Mouse (Mus musculus): ENCODE measurements around the gene Ccr9. TPM values are rescaled to one million over a fixed set of nuclear protein-coding genes. Genes with fewer than 3 reads are reported as not detected.
A peak's percentile ranks its signal among the peaks of the same experiment; 100 is the strongest.
"Not testable (repeated sequence)": the region's sequence is repeated elsewhere in the genome, so short reads cannot be mapped to it uniquely, and the experiment has no call there.

Ccr9 gene
- polyA plus RNA-seq, 1 experiment from 2014 or later, result 0.36 TPM

DNA sequence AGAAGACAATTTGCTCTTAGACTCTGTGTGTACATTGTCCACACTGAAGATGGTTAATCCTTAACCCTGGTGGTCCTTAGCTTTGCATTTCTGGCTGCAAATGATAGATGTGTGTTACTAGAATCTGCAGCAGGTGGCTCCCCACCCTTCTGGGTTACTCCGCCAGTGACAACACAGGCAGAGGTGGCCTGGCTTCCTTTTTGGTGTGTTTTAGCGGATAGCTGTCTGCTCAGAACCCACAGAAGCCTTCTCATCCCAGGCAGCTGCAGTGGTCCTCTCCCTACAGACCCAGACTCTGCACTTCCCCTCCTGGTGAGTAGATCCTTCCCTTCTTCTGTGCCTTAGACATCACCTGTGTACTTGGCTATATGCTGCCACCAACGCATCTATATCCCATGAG is 88.8 kb downstream of the Ccr9 start:
- ATAC-seq (ENCODE audit: low read depth), result no peak
- 76% methylated on average over 3 of the region's 3 CpGs for WGBS
- Histone ChIP-seq H3K27me3 (ENCODE audit: control insufficient read depth, insufficient read depth, low read depth, low read length) (no peaks in the 10 kb centered on the region), H3K27ac (ENCODE audit: low read length) (no peak overlapping the region), H3K9me3 (ENCODE audit: control insufficient read depth, low read length) (no peaks in the 10 kb centered on the region), H3K36me3 (ENCODE audit: control insufficient read depth, insufficient read depth, low read length) (no peaks in the 10 kb centered on the region), H3K4me1 (replicated peaks; ENCODE audit: control insufficient read depth, insufficient read depth, low read length) (no peaks in the 10 kb centered on the region; the same call in 1 of the 2 replicates), H3K9ac (ENCODE audit: low read length) (no peak overlapping the region), H3K4me2 (ENCODE audit: low read depth, low read length) (no peak overlapping the region), H3K4me3 (ENCODE audit: low read length) (no peak overlapping the region)

DNA sequence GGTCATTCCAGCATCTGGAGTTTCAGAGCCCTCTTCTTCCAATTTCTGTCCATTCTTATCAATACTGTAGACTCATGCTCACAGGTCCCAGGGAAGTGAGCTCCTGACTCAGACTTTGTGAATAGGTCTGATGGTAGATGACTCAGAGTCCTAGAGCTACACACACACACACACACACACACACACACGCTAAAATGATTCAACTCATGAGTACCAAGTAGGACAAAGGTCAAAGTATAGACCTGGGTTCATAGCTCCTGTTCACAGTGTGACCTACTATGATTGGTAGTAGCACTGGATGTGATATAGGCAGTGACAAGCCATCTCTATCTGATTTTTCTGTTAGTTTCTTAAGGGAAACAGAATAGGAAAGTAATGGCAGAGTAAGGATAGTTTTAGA is 90.2 kb downstream of the Ccr9 start:
- no peaks in the 10 kb centered on the region for H3K4me1 ChIP-seq (replicated peaks; ENCODE audit: control insufficient read depth, insufficient read depth, low read length)
- H3K9ac ChIP-seq (ENCODE audit: low read length), result no peak overlapping the region
- 89% methylated on average over 1 of the region's 1 CpGs for WGBS
- no peak overlapping the region for H3K4me3 ChIP-seq (ENCODE audit: low read length)
- H3K4me2 ChIP-seq (ENCODE audit: low read depth, low read length), result no peak overlapping the region
- ATAC-seq (ENCODE audit: low read depth), result no peak
- H3K27ac ChIP-seq (ENCODE audit: low read length), result no peak overlapping the region
- no peaks in the 10 kb centered on the region for H3K36me3 ChIP-seq (ENCODE audit: control insufficient read depth, insufficient read depth, low read length)
- H3K27me3 ChIP-seq (ENCODE audit: control insufficient read depth, insufficient read depth, low read depth, low read length), result no peaks in the 10 kb centered on the region
- no peaks in the 10 kb centered on the region for H3K9me3 ChIP-seq (ENCODE audit: control insufficient read depth, low read length)

DNA sequence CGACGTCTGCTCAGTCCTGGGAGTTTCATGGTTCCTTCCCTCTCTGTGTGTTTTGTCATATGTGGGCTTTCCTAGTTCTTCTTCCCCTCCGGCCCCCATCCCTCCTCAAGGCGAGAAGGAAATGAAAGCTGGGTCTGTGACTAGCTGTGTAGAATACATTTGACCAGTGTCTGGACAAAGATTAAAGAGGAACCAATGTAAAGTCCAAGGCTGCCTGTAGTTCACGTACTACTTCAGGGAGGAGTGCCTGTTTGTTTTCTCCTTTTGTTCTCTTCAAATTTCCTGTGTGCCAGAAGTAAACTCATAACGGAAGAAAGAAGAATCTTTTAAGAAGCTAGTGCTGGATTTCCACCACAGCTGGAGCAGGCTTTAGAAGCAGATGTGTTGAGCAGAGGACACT is 91.3 kb downstream of the Ccr9 start:
- WGBS, result 27% methylated on average over 6 of the region's 6 CpGs
- H3K4me1 ChIP-seq (replicated peaks; ENCODE audit: control insufficient read depth, insufficient read depth, low read length), result no peaks in the 10 kb centered on the region
- H3K9ac ChIP-seq (ENCODE audit: low read length), result no peak overlapping the region
- no peak overlapping the region for H3K4me2 ChIP-seq (ENCODE audit: low read depth, low read length)
- H3K36me3 ChIP-seq (ENCODE audit: control insufficient read depth, insufficient read depth, low read length), result no peaks in the 10 kb centered on the region
- H3K27me3 ChIP-seq (ENCODE audit: control insufficient read depth, insufficient read depth, low read depth, low read length), result no peaks in the 10 kb centered on the region
- H3K4me3 ChIP-seq (ENCODE audit: low read length), result no peak overlapping the region
- H3K27ac ChIP-seq (ENCODE audit: low read length), result 0 out of 2 replicates have a peak overlapping the region, but pooled peaks have one; percentile 3
- H3K9me3 ChIP-seq (ENCODE audit: control insufficient read depth, low read length), result no peaks in the 10 kb centered on the region
- ATAC-seq (ENCODE audit: low read depth), result no peak

- not testable (repeated sequence) for ATAC-seq (ENCODE audit: low read depth); H3K4me1 ChIP-seq (replicated peaks; ENCODE audit: control insufficient read depth, insufficient read depth, low read length); H3K36me3 ChIP-seq (ENCODE audit: control insufficient read depth, insufficient read depth, low read length); H3K27me3 ChIP-seq (ENCODE audit: control insufficient read depth, insufficient read depth, low read depth, low read length); H3K4me2 ChIP-seq (ENCODE audit: low read depth, low read length); H3K9ac ChIP-seq (ENCODE audit: low read length); H3K9me3 ChIP-seq (ENCODE audit: control insufficient read depth, low read length); H3K4me3 ChIP-seq (ENCODE audit: low read length); H3K27ac ChIP-seq (ENCODE audit: low read length)
- 27% methylated on average over 2 of the region's 2 CpGs for WGBS
Measured at GRCm38 (mm10) chr9:123773299-123773698, 95.1 kb downstream of the Ccr9 start.

DNA sequence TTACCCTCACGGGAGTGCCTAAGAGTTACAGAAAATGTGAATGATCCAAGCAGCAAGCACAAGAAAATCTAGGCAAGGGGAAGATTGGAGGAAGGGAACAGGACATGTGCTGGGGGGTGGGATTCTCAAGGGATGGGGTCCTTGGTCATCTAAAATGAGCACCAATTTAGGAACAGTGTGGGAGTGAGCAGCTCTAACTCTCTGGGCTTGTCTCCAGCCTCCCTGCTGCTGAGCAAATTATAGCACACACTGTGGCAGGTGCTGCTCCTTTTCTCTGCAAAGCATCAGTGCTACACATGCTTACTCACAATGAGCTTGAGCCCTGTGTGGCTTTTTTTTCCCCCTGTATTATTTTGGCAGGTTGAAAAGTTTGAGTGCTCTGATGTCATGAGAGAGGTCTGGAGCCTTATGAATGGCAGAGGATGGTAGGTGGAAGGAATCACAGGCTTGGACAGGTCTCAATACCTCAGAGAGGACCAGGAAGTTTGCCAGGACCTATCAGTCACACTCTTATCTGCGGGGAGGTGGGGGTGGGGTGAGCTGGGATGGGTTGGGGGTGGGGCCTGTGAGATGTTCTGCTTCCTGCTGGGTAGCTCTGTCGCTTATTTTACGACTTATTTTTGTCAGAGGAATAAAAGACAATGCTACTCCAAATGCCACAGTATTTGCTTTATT is 110.8 kb downstream of the Ccr9 start:
- H3K27me3 ChIP-seq (ENCODE audit: control insufficient read depth, insufficient read depth, low read depth, low read length), result no peaks in the 10 kb centered on the region
- H3K9ac ChIP-seq (ENCODE audit: low read length), result no peak overlapping the region
- no peaks in the 10 kb centered on the region for H3K4me1 ChIP-seq (replicated peaks; ENCODE audit: control insufficient read depth, insufficient read depth, low read length)
- no peak for ATAC-seq (ENCODE audit: low read depth)
- no peak overlapping the region for H3K27ac ChIP-seq (ENCODE audit: low read length)
- peaks cover 19% of the 10 kb centered on the region; the same call in 1 of the 2 replicates for H3K36me3 ChIP-seq (ENCODE audit: control insufficient read depth, insufficient read depth, low read length)
- H3K4me3 ChIP-seq (ENCODE audit: low read length), result no peak overlapping the region
- no peak overlapping the region for H3K4me2 ChIP-seq (ENCODE audit: low read depth, low read length)
- 64% methylated on average over 4 of the region's 4 CpGs for WGBS
- peaks cover 2% of the 10 kb centered on the region for H3K9me3 ChIP-seq (ENCODE audit: control insufficient read depth, low read length)

- Histone ChIP-seq H3K4me2 (ENCODE audit: low read depth, low read length) (no peak overlapping the region), H3K9me3 (ENCODE audit: control insufficient read depth, low read length) (no peaks in the 10 kb centered on the region), H3K36me3 (ENCODE audit: control insufficient read depth, insufficient read depth, low read length) (peaks cover 35% of the 10 kb centered on the region), H3K27me3 (ENCODE audit: control insufficient read depth, insufficient read depth, low read depth, low read length) (no peaks in the 10 kb centered on the region), H3K4me3 (ENCODE audit: low read length) (no peak overlapping the region), H3K4me1 (replicated peaks; ENCODE audit: control insufficient read depth, insufficient read depth, low read length) (no peaks in the 10 kb centered on the region), H3K27ac (ENCODE audit: low read length) (no peak overlapping the region), H3K9ac (ENCODE audit: low read length) (no peak overlapping the region)
- WGBS, result 44% methylated on average over 3 of the region's 3 CpGs
- peak; percentile 41; the same call in 1 of the 2 replicates for ATAC-seq (ENCODE audit: low read depth)
Measured at GRCm38 (mm10) chr9:123796174-123796573, 117.9 kb downstream of the Ccr9 start.

- Histone ChIP-seq H3K4me3 (ENCODE audit: low read length) (no peak overlapping the region), H3K4me1 (replicated peaks; ENCODE audit: control insufficient read depth, insufficient read depth, low read length) (no peaks in the 10 kb centered on the region), H3K27ac (ENCODE audit: low read length) (no peak overlapping the region), H3K9ac (ENCODE audit: low read length) (no peak overlapping the region), H3K36me3 (ENCODE audit: control insufficient read depth, insufficient read depth, low read length) (peaks cover 15% of the 10 kb centered on the region), H3K4me2 (ENCODE audit: low read depth, low read length) (no peak overlapping the region), H3K9me3 (ENCODE audit: control insufficient read depth, low read length) (no peaks in the 10 kb centered on the region), H3K27me3 (ENCODE audit: control insufficient read depth, insufficient read depth, low read depth, low read length) (no peaks in the 10 kb centered on the region)
- no peak for ATAC-seq (ENCODE audit: low read depth)
- WGBS, result 79% methylated on average over 1 of the region's 1 CpGs
Measured at GRCm38 (mm10) chr9:123801527-123801926, 123.3 kb downstream of the Ccr9 start.

GRCm38 (mm10) chr9:123802421-123802820 is 124.2 kb downstream of the Ccr9 start:
- Histone ChIP-seq H3K9ac (ENCODE audit: low read length) (no peak overlapping the region), H3K4me1 (replicated peaks; ENCODE audit: control insufficient read depth, insufficient read depth, low read length) (no peaks in the 10 kb centered on the region), H3K36me3 (ENCODE audit: control insufficient read depth, insufficient read depth, low read length) (peaks cover 8% of the 10 kb centered on the region), H3K4me3 (ENCODE audit: low read length) (no peak overlapping the region), H3K27me3 (ENCODE audit: control insufficient read depth, insufficient read depth, low read depth, low read length) (no peaks in the 10 kb centered on the region), H3K27ac (ENCODE audit: low read length) (no peak overlapping the region), H3K4me2 (ENCODE audit: low read depth, low read length) (no peak overlapping the region), H3K9me3 (ENCODE audit: control insufficient read depth, low read length) (no peaks in the 10 kb centered on the region)
- WGBS, result 93% methylated on average over 2 of the region's 2 CpGs
- ATAC-seq (ENCODE audit: low read depth), result no peak

DNA sequence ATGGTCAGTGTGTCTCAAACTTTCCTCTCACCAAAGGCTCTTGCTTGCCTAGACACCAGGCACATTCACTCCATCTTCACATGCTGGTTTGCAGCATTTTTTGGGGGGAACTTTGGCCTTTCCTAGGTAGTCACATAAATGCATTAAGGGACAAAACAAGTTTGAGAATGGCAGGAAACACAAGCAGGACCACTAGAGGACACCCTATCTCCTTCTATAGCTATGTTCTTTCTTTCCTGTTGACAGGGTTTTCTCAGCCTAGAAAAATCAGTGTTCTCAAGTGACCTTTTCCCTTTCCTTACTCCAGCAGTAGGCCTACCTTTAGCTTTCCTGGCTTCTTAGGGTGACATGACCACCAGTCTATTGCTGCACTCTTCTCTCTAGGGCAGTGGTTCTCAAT is 124.7 kb downstream of the Ccr9 start:
- H3K36me3 ChIP-seq (ENCODE audit: control insufficient read depth, insufficient read depth, low read length), result peaks cover 8% of the 10 kb centered on the region
- no peaks in the 10 kb centered on the region for H3K27me3 ChIP-seq (ENCODE audit: control insufficient read depth, insufficient read depth, low read depth, low read length)
- no peak for ATAC-seq (ENCODE audit: low read depth)
- H3K4me2 ChIP-seq (ENCODE audit: low read depth, low read length), result no peak overlapping the region
- no peaks in the 10 kb centered on the region for H3K4me1 ChIP-seq (replicated peaks; ENCODE audit: control insufficient read depth, insufficient read depth, low read length)
- H3K4me3 ChIP-seq (ENCODE audit: low read length), result no peak overlapping the region
- H3K9me3 ChIP-seq (ENCODE audit: control insufficient read depth, low read length), result no peaks in the 10 kb centered on the region
- no peak overlapping the region for H3K9ac ChIP-seq (ENCODE audit: low read length)
- H3K27ac ChIP-seq (ENCODE audit: low read length), result no peak overlapping the region

DNA sequence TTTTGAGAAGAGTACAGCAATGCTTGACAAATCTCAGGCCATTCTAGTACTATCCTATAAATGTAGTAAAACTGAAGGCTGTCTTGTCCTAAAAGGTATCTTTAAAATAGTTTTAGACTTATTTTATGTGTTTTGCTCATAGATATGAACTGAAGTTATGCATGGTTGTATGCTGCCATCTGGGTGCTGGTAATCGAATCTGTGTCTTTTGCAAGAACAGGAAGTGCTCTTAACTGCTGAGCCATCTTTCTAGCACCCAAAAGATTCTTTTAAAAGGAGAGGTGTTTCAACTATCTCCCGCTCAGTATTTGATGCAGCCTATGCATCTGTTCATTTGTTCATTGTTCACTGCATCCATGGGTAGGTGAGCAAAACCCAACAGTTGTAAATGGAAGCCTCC is 127.0 kb downstream of the Ccr9 start:
- H3K4me1 ChIP-seq (replicated peaks; ENCODE audit: control insufficient read depth, insufficient read depth, low read length), result no peaks in the 10 kb centered on the region
- H3K4me2 ChIP-seq (ENCODE audit: low read depth, low read length), result no peak overlapping the region
- 83% methylated on average over 2 of the region's 2 CpGs for WGBS
- H3K9me3 ChIP-seq (ENCODE audit: control insufficient read depth, low read length), result no peaks in the 10 kb centered on the region
- no peaks in the 10 kb centered on the region for H3K27me3 ChIP-seq (ENCODE audit: control insufficient read depth, insufficient read depth, low read depth, low read length)
- no peak overlapping the region for H3K4me3 ChIP-seq (ENCODE audit: low read length)
- no peak for ATAC-seq (ENCODE audit: low read depth)
- H3K27ac ChIP-seq (ENCODE audit: low read length), result no peak overlapping the region
- H3K36me3 ChIP-seq (ENCODE audit: control insufficient read depth, insufficient read depth, low read length), result peaks cover 8% of the 10 kb centered on the region
- H3K9ac ChIP-seq (ENCODE audit: low read length), result no peak overlapping the region
